Mouse (Mus musculus): ENCODE measurements around the gene Tom1l2.

Gene Tom1l2

DNA sequence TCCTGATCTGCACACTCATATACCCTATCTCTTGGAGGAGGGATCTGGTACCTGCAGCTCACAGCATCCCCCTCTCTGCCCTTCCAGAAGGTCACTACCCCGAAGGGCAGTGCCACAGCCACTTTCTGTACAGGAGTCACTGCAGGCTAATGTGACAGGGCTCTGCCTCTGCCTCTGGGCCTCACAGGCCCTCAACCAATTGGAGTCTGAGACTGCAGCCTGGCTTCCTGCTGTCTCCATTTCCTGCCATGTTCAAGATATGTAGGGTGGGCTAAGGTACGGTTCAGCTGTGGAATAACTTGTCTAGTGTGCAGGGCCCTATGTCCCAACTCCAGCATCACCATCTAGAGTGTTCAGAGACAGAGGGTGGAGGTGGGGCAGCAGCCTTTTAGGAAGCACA lies 95.0 kb downstream of the Tom1l2 start:
- DNase-seq, result no peak

DNA sequence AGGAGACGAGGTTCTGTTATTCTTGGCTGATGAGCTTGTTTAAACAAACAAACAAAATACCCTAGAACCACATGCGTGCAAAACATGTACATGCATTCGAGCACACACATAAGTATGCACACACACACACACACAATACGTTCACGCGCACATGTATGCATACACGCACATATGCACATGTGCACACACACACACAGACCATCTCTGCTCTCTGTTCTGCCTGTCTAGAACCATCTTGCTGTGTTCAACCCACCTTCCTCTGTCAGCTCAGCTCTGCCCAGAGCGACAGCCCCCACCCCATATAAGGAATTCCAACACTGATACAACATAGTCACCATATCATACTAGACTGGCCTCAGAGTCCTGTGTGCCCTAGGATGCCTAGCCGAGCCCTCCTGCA lies 96.0 kb downstream of the Tom1l2 start:
- DNase-seq, result no peak

- DNase-seq, result peak; percentile 52
Measured at GRCm38 (mm10) chr11:60256176-60256681, 96.5 kb downstream of the Tom1l2 start.

DNA sequence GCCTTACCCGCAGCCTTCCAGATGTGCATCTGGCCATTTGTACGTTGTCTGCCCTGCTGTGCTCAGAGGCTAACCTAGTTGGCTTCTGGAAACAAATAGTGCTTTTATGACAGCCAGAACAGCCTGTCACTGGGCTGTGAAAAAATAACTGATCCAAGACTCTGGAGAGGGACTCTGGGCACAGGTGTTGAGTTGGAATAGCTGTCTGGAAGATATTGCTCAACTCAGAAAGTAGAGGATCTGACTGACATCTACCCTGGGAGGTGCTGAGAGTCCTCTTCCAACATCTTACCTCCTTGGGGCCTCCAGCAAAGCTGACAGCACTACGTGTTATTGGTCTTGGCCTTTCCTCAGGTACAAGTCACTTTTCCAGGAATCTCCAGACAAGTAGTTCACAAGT lies 97.1 kb downstream of the Tom1l2 start:
- DNase-seq, result no peak

GRCm38 (mm10) chr11:60255181-60255580 lies 97.5 kb downstream of the Tom1l2 start:
- DNase-seq, result no peak

- DNase-seq, result no peak
Measured at GRCm38 (mm10) chr11:60254308-60254707, 98.4 kb downstream of the Tom1l2 start.

GRCm38 (mm10) chr11:60253546-60253945 lies 99.2 kb downstream of the Tom1l2 start:
- DNase-seq, result peak; percentile 52

- peak; percentile 83 for DNase-seq
Measured at GRCm38 (mm10) chr11:60250971-60251643, 101.6 kb downstream of the Tom1l2 start.

DNA sequence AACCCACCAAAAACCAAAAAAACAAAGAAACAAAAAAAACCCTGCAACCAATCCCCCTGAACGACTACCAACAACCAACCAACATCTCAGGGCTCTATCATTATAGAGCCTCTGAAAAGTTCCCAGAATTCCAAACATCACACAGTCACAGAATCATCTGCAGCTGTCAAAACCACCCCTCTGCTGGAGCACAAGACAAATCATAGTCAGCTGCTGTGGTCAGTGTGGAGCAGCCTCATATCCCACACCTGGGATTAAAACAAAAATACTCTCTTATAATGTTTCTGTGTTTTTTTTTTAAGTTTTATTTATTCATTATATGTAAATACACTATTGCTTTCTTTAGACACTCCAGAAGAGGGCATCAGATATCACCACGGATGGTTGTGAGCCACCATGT lies 102.8 kb downstream of the Tom1l2 start:
- no peak for DNase-seq

DNA sequence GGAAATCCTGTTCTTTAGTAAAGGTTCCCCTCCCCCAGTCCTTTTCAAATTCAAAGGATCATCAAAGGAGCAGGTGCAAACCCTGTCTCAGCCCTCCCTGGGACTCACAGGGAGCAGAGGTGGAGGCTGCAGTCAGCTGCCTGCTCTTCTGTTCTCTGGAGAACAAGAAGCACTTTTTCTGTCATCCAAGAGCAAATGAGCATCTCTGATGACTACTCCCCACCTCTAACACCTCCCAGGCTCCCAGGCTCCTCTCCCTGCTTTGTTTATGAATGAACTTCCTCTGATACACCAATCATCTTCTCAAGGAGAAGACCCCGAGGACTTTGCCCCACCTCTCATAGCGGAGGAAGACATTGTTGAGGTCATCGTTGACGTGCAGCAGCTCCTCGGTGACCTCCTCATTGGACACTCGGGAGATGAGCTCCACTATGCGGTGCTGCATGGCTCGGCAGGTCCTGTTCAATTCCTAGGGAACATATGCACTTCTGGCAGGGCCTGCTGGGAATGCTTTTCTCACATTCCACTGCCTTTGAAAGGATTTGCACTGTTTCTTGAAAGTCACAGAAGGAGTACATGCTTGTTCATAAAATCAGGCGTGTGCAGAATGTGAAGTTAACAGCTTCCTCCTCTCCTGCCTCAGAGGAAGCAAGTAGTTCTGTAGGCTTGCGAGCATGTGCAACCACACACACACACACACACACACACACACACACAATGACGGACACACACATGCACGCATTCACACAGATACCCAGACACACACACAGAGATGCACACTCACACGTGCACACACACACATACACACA lies 103.9 kb downstream of the Tom1l2 start:
- DNase-seq, result peak; percentile 29

- peak; percentile 55 for DNase-seq
Measured at GRCm38 (mm10) chr11:60247753-60248550, 104.8 kb downstream of the Tom1l2 start.

DNA sequence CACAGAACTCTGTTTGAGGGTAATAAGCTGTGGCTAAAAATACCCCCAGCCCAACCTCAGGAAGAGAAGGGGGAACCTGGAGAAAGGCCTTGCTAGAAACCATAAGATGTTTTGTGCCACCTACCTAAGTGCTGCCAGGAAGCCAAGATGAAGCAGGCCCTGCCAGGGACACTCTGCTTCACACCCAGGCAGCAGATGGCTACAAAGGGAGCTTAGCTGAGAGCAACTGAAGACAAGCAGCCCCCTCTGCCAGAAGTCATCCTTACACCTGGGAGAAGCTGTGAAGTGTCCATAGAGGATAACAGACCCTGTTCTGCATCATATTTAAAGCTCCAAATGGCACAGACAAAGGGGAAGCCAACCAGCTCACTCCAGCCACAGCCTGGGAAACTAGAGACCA lies 106.6 kb downstream of the Tom1l2 start:
- no peak for DNase-seq

DNA sequence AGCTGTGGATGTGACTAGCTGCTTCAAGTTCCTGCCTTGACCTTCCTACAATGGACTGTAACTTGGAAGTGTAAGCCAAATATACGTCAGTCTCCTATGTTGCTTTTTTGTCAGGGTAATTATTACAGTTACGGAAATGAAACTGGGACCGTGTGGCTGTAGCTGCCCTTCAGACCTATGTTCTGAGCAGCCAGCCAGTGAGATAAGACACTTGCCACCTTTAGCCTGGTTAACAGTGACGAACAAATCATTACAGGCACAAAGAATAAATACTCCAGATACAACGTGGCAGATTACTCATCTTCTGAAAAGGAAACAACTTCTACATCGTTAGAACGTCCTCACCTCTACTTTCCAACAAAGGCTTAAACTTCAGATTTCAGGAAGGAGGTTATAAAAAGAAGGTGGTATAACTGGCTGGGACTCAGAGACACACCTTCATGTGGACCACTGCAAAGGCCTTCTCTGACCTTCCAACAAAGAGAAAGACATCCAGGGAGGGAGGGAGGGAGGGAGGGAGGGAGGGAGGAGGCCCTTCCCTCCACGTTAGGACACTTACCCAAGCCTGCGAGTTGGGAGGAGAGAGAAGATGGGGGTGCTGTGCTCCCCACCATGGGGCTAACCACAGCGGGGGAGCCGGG lies 108.1 kb downstream of the Tom1l2 start:
- DNase-seq, result no peak

GRCm38 (mm10) chr11:60240509-60240908 lies 112.2 kb downstream of the Tom1l2 start:
- no peak for DNase-seq

DNA sequence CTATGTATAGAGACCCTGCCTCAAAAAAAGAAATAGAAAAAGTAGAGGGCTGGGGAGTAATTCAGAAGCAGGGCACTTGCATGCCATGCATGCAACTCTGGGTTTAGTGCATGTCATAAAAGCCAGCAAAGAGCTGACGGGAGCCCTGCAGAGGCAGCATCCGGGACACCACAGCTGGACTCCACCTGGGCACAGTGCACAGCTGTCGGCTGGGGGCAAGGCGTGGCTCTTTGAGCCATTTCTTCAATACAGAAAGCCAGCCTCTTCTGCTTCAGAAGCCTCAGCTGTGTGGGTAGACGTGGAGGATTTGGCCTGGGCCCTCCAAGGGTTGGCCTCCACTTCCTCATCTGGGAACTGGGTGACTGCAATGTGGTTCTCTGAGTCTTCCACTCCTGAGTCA lies 117.4 kb downstream of the Tom1l2 start:
- DNase-seq, result no peak

DNA sequence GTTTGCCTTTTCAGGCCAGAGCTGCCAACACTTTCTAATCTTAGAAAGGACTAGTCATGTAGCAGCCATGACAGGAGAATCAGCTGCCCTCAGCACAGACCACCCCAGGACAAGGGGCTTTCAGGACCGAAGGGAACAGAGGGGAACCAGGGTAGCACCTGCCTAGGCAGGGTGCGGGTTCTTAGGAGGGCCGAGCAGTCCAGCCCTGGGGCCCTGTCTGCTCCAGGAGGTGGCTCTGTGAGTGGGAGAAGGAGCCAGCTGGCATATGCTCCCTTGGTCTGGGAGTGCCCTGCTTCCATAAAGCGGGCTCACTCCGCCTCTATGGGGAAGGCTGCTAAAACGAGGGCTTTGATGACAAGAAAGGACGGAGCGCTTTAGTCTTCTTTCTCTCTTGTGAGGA lies 119.5 kb downstream of the Tom1l2 start:
- peak; percentile 51 for DNase-seq

DNA sequence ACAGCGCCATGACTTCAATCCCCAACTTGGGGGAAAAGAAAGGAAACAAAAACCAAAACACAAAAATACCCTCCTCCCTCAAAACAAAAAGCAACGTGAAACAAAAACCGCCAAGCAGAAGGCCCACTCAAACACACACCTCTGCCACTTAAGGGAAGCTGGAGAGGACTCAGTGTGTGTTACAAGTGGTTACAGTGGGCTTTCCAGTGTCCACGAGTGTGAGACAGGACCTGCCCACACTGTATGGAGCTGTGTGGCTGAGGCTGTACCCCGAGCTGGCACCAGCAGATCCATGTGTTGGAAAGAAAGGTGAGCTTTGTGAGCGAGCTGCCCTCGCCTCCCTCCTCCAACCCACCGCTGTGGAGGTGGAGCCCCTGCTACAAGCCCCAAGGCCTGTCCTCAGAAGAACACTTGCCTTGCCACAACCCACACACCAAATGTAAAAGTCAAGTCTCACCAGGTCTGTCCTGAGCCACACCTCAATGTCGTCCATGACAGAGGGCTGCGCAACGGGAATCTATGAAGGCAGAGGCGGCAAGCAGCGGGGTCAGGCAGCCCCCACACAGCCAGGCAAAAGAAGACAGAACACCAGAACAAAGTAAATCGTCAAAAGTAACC lies 120.2 kb downstream of the Tom1l2 start:
- no peak for DNase-seq

DNA sequence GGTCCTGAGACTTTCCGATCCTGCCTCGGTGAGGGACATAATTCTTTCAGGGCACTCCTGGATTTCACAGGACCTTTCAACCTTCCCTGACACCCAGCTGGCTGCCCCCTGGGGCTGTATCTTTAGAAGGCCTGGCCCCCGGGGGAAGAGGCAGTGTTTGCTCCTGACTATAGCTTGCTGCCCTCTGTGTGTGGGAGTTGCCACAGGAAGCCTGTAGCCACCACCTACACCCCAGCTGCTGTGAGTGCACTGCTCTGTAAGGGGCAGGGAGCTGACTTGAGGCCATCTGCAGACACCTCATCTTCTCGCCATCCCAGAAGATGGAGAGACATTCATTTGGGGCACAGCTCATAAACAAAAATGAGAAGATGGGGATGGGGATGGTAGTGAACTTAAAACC lies 120.8 kb downstream of the Tom1l2 start:
- DNase-seq, result no peak

DNA sequence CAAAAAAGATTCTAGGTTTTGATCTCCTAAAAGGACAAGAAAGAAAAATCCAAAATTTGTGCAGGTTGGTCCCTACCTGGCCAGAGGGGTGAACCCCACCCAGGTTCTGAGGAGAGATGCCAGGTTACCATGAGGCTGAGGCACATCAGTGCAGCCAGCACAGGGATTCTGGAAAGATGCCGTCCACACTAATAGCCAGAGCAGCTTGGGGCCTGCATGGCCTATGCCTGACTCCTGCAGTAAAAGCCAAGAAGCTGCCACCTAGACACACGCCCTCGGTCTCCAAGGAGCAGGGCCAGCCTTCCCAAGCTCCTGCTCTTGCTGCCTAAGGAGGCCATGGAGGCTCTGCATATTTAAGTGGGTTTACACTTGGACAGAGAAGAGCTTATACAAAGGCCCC lies 121.4 kb downstream of the Tom1l2 start:
- no peak for DNase-seq

- DNase-seq, result no peak
Measured at GRCm38 (mm10) chr11:60230512-60230911, 122.2 kb downstream of the Tom1l2 start.

DNA sequence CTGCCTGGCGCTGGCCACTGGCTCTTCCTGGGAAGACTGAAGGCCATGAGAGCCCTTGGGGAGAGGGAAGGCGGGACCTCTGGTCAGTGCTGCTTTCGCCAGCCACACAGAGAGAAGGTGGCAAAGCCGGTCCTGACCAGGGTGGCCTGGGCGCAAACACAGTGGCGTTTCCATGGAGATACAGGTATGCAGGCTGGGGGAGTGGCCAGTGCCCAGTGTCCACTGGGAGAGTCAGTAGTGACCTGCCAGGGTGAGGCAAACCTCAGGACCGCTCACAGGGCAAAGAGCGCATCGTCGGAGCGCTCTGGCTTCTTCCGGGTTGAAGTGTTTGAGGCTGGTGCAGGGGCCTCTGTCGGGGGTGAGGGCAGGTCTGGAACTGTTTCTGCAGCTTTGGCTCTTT lies 122.9 kb downstream of the Tom1l2 start:
- DNase-seq, result peak; percentile 73

DNA sequence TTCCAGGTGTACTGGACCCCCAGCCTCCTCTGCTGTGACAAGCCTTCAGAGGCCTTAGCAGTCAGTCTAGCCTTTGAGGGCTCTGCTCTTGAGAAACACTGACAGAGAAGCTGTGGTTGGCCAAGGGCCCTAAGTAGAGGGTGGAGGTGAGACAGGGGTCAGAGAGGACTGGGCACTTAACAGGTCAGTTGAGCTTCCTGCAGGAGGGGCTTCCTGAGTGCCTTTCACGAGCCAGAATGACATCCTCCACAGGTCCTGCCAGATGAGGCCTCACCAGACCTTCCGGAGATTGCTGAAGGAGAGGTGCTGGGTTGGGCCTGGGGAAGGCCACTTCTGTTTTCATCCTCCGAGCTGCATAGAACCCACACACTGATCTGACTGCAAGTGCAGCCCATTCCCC lies 124.2 kb downstream of the Tom1l2 start:
- no peak for DNase-seq

GRCm38 (mm10) chr11:60225874-60226273 lies 126.8 kb downstream of the Tom1l2 start:
- DNase-seq, result no peak

All from lung, postnatal 10 days (tissue).